Mouse (Mus musculus) C2C12 (cell line): ENCODE measurements at regions not wholly inside any gene's neighbourhood (a gene's known extent, or its start where the extent isn't known, plus 50 kb on each side); places are given as distances from the start of the nearest gene placed in this dataset.

Source experiments
- H3K27me3 ChIP-seq: one replicate; pipeline ENCODE4 v1.6.1; 2011; ENCODE audit not compliant: control insufficient read depth, insufficient read depth, insufficient read length
- H3K36me3 ChIP-seq: one replicate; pipeline ENCODE4 v1.6.1; 2011; ENCODE audit not compliant: control insufficient read depth, insufficient read depth
- H3K4me3 ChIP-seq: one replicate; pipeline ENCODE4 v1.5.1; 2011; ENCODE audit warnings: mild to moderate bottlenecking, control low read depth; ENCODE audit not compliant: poor library complexity, insufficient read depth, severe bottlenecking
- H3K79me2 ChIP-seq: one replicate; pipeline ENCODE4 v1.6.1; 2011; ENCODE audit not compliant: control insufficient read depth, insufficient read depth
- H3K79me3 ChIP-seq: one replicate; pipeline ENCODE4 v1.6.1; 2011; ENCODE audit warnings: low read depth, control low read depth
- H3ac ChIP-seq: one replicate; pipeline ENCODE3; 2011; ENCODE audit warnings: low read depth; ENCODE audit not compliant: control insufficient read depth, insufficient read length
- CEBPB ChIP-seq: IDR thresholded peaks from one replicate; pipeline ENCODE4 v1.6.1; 2011; ENCODE audit warnings: low read depth, mild to moderate bottlenecking, control low read depth, moderate library complexity
- CTCF ChIP-seq: IDR thresholded peaks from one replicate; pipeline ENCODE4 v1.5.1; 2011; ENCODE audit not compliant: control insufficient read depth, insufficient read depth, insufficient read length
- FOSL1 ChIP-seq: IDR thresholded peaks from one replicate; pipeline ENCODE4 v1.8.0; 2011; ENCODE audit warnings: mild to moderate bottlenecking, low read length; ENCODE audit not compliant: poor library complexity, insufficient read depth, severe bottlenecking
- MAX ChIP-seq: IDR thresholded peaks from one replicate; pipeline ENCODE4 v1.6.1; 2011; ENCODE audit warnings: mild to moderate bottlenecking, control low read depth
- MYOD1 ChIP-seq: IDR thresholded peaks from one replicate; pipeline ENCODE4 v1.6.1; 2011; ENCODE audit warnings: low read depth; ENCODE audit not compliant: control insufficient read depth, insufficient read length
- MYOG ChIP-seq: IDR thresholded peaks from one replicate; pipeline ENCODE4 v1.6.1; 2011; ENCODE audit not compliant: control insufficient read depth, insufficient read length; ENCODE audit errors: extremely low read depth
- USF1 ChIP-seq: IDR thresholded peaks from one replicate; pipeline ENCODE4 v1.6.1; 2011; ENCODE audit warnings: low read depth, mild to moderate bottlenecking, control low read depth, moderate library complexity

- H3K27me3 ChIP-seq, result no peaks in the 10 kb centered on the region
- H3K4me3 ChIP-seq, result no peak overlapping the region
- TF ChIP-seq CTCF (no peak), MYOG (no peak), MYOD1 (no peak), FOSL1 (no peak), CEBPB (no peak), MAX (no peak), USF1 (no peak)
- no peaks in the 10 kb centered on the region for H3K79me2 ChIP-seq
- no peaks in the 10 kb centered on the region for H3K36me3 ChIP-seq
- H3K79me3 ChIP-seq, result no peaks in the 10 kb centered on the region
- H3ac ChIP-seq, result no peak overlapping the region
These were observed 357.0 kb upstream of the Maf start for GRCm38 (mm10) chr8:116064562-116064961.

- Histone ChIP-seq H3ac (no peak overlapping the region), H3K79me2 (no peaks in the 10 kb centered on the region), H3K79me3 (no peaks in the 10 kb centered on the region), H3K4me3 (no peak overlapping the region), H3K27me3 (no peaks in the 10 kb centered on the region), H3K36me3 (no peaks in the 10 kb centered on the region)
- TF ChIP-seq MYOG (no peak), MAX (no peak)
These were observed 355.9 kb upstream of the Maf start for GRCm38 (mm10) chr8:116063541-116063940.

GRCm38 (mm10) chr8:116053483-116053882 lies 345.9 kb upstream of the Maf start:
- no peaks in the 10 kb centered on the region for H3K79me3 ChIP-seq
- H3ac ChIP-seq, result no peak overlapping the region
- no peaks in the 10 kb centered on the region for H3K36me3 ChIP-seq
- H3K79me2 ChIP-seq, result no peaks in the 10 kb centered on the region
- TF ChIP-seq USF1 (no peak), FOSL1 (no peak), MYOG (no peak), CTCF (no peak), MAX (no peak), MYOD1 (no peak), CEBPB (no peak)
- no peaks in the 10 kb centered on the region for H3K27me3 ChIP-seq
- no peak overlapping the region for H3K4me3 ChIP-seq

GRCm38 (mm10) chr8:116053043-116053442 lies 345.4 kb upstream of the Maf start:
- H3K4me3 ChIP-seq, result no peak overlapping the region
- no peaks in the 10 kb centered on the region for H3K79me3 ChIP-seq
- H3ac ChIP-seq, result no peak overlapping the region
- no peaks in the 10 kb centered on the region for H3K79me2 ChIP-seq
- no peaks in the 10 kb centered on the region for H3K27me3 ChIP-seq
- H3K36me3 ChIP-seq, result no peaks in the 10 kb centered on the region
- TF ChIP-seq USF1 (no peak), MYOG (no peak), CTCF (no peak), FOSL1 (no peak), MYOD1 (no peak), CEBPB (no peak)

DNA sequence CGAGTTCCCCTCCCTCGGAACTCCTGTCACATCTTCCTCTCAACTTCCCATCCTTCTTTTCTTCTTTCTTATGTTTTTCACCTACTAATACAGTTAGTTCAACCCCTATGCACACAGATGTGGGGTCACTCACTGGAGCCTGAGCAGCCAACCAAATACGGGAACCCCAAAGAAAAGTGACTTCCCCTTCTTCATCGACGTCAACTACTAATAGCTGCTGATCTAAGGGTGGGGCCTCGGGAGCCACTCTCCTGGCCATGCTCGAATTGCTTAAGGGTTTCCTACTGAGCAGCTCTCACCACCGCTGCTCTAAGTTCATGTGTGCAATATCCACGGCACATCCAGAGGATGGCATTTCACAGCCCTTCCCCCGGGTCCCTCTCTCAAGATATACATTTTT lies 340.9 kb upstream of the Maf start:
- no peak overlapping the region for H3K4me3 ChIP-seq
- TF ChIP-seq CTCF, result no peak
- no peak for TF ChIP-seq MAX
- no peak for TF ChIP-seq USF1
- no peak for TF ChIP-seq CEBPB
- TF ChIP-seq FOSL1, result no peak
- TF ChIP-seq MYOG, result no peak
- no peak for TF ChIP-seq MYOD1
- H3K79me3 ChIP-seq, result no peaks in the 10 kb centered on the region
- no peaks in the 10 kb centered on the region for H3K36me3 ChIP-seq
- H3ac ChIP-seq, result no peak overlapping the region
- H3K27me3 ChIP-seq, result no peaks in the 10 kb centered on the region
- H3K79me2 ChIP-seq, result no peaks in the 10 kb centered on the region

- no peak for TF ChIP-seq MYOG
- no peak for TF ChIP-seq MYOD1
- TF ChIP-seq FOSL1, result no peak
- no peak for TF ChIP-seq CEBPB
- no peak for TF ChIP-seq USF1
- no peak for TF ChIP-seq CTCF
- no peak for TF ChIP-seq MAX
- Histone ChIP-seq H3K36me3 (no peaks in the 10 kb centered on the region), H3K79me3 (no peaks in the 10 kb centered on the region), H3K4me3 (no peak overlapping the region), H3K27me3 (no peaks in the 10 kb centered on the region), H3K79me2 (no peaks in the 10 kb centered on the region), H3ac (no peak overlapping the region)
These were observed 339.3 kb upstream of the Maf start for GRCm38 (mm10) chr8:116046859-116047258.
